Mouse (Mus musculus): ENCODE results near the gene Xpnpep2.

- no peak for TF ChIP-seq CTCF (IDR thresholded peaks at IDR 0.05; ENCODE audit: low read depth)
- no peak for TF ChIP-seq EP300 (IDR thresholded peaks at IDR 0.05; ENCODE audit: low read depth)
These were observed 76.2 kb downstream of the Xpnpep2 start for GRCm38 (mm10) chrX:48184703-48185102.

Data from liver, postnatal 0 days (tissue).